ENCODE assay signal across 8 mouse cellular contexts in the genomic region with DNA sequence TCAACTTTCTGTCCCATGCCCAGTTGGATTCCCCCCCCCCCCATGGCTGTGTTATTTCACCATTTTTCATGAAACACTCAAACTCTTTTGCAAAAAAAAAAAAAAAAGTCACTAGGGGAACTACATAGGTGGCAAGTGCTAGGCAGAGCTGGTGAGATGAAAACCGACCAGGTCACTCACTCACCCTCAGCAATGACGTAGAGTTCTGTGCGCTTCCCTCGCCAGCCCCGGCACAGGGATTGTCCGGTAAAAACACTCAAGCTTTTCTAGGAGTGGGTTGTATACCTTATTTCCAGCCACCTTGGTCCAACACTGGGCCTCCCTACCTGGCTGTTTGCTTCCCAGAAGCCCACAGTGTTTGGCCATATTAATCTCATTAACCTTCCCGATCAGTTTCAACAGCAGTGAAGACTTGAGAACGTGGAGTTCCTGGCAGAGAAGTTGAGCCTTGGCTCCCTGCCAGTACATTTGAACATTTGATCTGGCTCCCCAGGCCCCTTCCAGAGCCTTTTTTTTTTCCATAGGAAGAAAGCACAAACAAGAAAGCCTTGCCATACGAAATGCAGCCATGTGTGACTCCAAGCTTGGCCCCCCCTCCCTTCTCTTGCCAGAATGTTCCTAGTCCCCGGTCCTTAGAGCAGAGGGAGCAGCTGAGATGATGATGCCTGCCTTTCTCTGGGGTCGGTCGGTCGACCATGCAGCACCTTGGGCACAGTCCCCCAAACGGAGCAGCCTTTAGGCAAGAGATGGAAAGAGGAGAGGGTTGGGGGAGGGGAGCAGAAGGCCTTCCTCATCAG.
DNase-seq lines count a peak whose midpoint lies in the region; ATAC-seq and TF ChIP-seq lines count a peak whose summit lies in the region.

No protein-coding gene starts in this region.

- peaks cover 11% of the 10 kb centered on the region for H3K4me1 ChIP-seq in forebrain, embryonic 14.5 days (ENCODE audit: control insufficient read depth, insufficient read depth, low read length)
- 0 out of 2 replicates have a peak, but pooled peaks cover 4% of the 10 kb centered on the region for H3K4me1 ChIP-seq in midbrain, postnatal 0 days (ENCODE audit: insufficient read depth, low read length)
- 0 out of 2 replicates have a peak, but pooled peaks cover 4% of the 10 kb centered on the region for H3K4me1 ChIP-seq in intestine, embryonic 16.5 days (ENCODE audit: control insufficient read depth, insufficient read depth, low read length)

- H3K4me3 ChIP-seq in gastrocnemius, adult 2 months = no peak overlapping the region
- H3K4me3 ChIP-seq in forebrain, embryonic 14.5 days (ENCODE audit: low read depth, low read length) = no peak overlapping the region
- no peak overlapping the region for H3K4me3 ChIP-seq in midbrain, postnatal 0 days (ENCODE audit: low read depth, low read length)
- H3K4me3 ChIP-seq in intestine, embryonic 16.5 days (ENCODE audit: low read length) = no peak overlapping the region

- H3K4me2 ChIP-seq in forebrain, embryonic 14.5 days (ENCODE audit: low read length) = peak overlapping the region; percentile 1; the same call in 1 of the 2 replicates
- no peak overlapping the region for H3K4me2 ChIP-seq in midbrain, postnatal 0 days (ENCODE audit: low read depth, low read length, poor library complexity, severe bottlenecking)
- H3K4me2 ChIP-seq in intestine, embryonic 16.5 days (ENCODE audit: low read depth, low read length) = no peak overlapping the region

- no peaks in the 10 kb centered on the region for H3K9me3 ChIP-seq in forebrain, embryonic 14.5 days (replicated peaks; ENCODE audit: control insufficient read depth, low read length)
- no peaks in the 10 kb centered on the region for H3K9me3 ChIP-seq in midbrain, postnatal 0 days (ENCODE audit: low read length)
- no peaks in the 10 kb centered on the region for H3K9me3 ChIP-seq in intestine, embryonic 16.5 days (ENCODE audit: control insufficient read depth, low read length)

- intact Hi-C loops in gastrocnemius, adult 2 months (cut with DNase I) = no loop called here

- H3K27ac ChIP-seq in gastrocnemius, adult 2 months = no peak overlapping the region
- H3K27ac ChIP-seq in forebrain, embryonic 14.5 days (ENCODE audit: low read depth, low read length) = 0 out of 2 replicates have a peak overlapping the region, but pooled peaks have one; percentile 21
- no peak overlapping the region for H3K27ac ChIP-seq in midbrain, postnatal 0 days (ENCODE audit: low read depth, low read length)
- H3K27ac ChIP-seq in intestine, embryonic 16.5 days (ENCODE audit: low read length) = no peak overlapping the region

- H3K9ac ChIP-seq in forebrain, embryonic 14.5 days (ENCODE audit: low read length) = no peak overlapping the region
- H3K9ac ChIP-seq in midbrain, postnatal 0 days (replicated peaks; ENCODE audit: low read length, poor library complexity, severe bottlenecking) = no peak overlapping the region
- H3K9ac ChIP-seq in intestine, embryonic 16.5 days (ENCODE audit: low read depth, low read length) = no peak overlapping the region

- 20% methylated on average over 14 of the region's 14 CpGs for WGBS in forebrain, embryonic 14.5 days
- WGBS in midbrain, postnatal 0 days = 21% methylated on average over 14 of the region's 14 CpGs
- 48% methylated on average over 14 of the region's 14 CpGs for WGBS in intestine, embryonic 16.5 days

- TF ChIP-seq CTCF in gastrocnemius, adult 2 months (IDR thresholded peaks at IDR 0.05) = no peak
- TF ChIP-seq CTCF in midbrain, postnatal 0 days (IDR thresholded peaks at IDR 0.05) = no peak

- no peaks in the 10 kb centered on the region for H3K27me3 ChIP-seq in forebrain, embryonic 14.5 days (replicated peaks; ENCODE audit: control insufficient read depth, insufficient read depth, low read length)
- H3K27me3 ChIP-seq in midbrain, postnatal 0 days (ENCODE audit: insufficient read depth, low read length) = no peaks in the 10 kb centered on the region
- no peaks in the 10 kb centered on the region for H3K27me3 ChIP-seq in intestine, embryonic 16.5 days (replicated peaks; ENCODE audit: control insufficient read depth, insufficient read depth, low read length)

- peak; percentile 25 for DNase-seq in gastrocnemius, adult 18-20 months (ENCODE audit: low spot score)
- DNase-seq in gastrocnemius, adult 2 months = no peak
- peak; percentile 82 for DNase-seq in forebrain, embryonic 14.5 days (ENCODE audit: low spot score)
- DNase-seq in kidney, postnatal 10 days = peak; percentile 65
- DNase-seq in midbrain, postnatal 0 days (ENCODE audit: low spot score) = peak; percentile 78
- DNase-seq in adrenal gland, adult 2 months = no peak
- DNase-seq in right cerebral cortex, postnatal 25 days = no peak

- H3K36me3 ChIP-seq in forebrain, embryonic 14.5 days (ENCODE audit: control insufficient read depth, insufficient read depth, low read length) = no peaks in the 10 kb centered on the region
- H3K36me3 ChIP-seq in midbrain, postnatal 0 days (ENCODE audit: insufficient read depth, low read length) = no peaks in the 10 kb centered on the region
- H3K36me3 ChIP-seq in intestine, embryonic 16.5 days (ENCODE audit: control insufficient read depth, insufficient read depth, low read length) = no peaks in the 10 kb centered on the region

- peak; percentile 55 for ATAC-seq in forebrain, embryonic 14.5 days
- 0 out of 2 replicates have a peak, but pooled peaks have one; percentile 41 for ATAC-seq in midbrain, postnatal 0 days (ENCODE audit: low FRiP score)
- ATAC-seq in intestine, embryonic 16.5 days = no peak

Comparison
In these comparisons a context has a peak if more than half of its experiments do, and no peak if none do; other contexts are left out.
1. DNase-seq: peak in gastrocnemius, adult 18-20 months (single experiment), forebrain, embryonic 14.5 days (single experiment), kidney, postnatal 10 days (single experiment) and midbrain, postnatal 0 days (single experiment); none in gastrocnemius, adult 2 months (single experiment), adrenal gland, adult 2 months (single experiment) and right cerebral cortex, postnatal 25 days (single experiment).